Mouse (Mus musculus): ENCODE results near the gene Rps16. TPM values are rescaled to one million over a fixed set of nuclear protein-coding genes. Genes with fewer than 3 reads are reported as not detected.

Gene Rps16
- polyA plus RNA-seq, 1 experiment from 2014 or later, result 653 TPM

GRCm38 (mm10) chr7:28339213-28339917 is 11.1 kb upstream of the Rps16 start:
- 36% methylated on average over 19 of the region's 19 CpGs for WGBS (ENCODE audit: insufficient replicate concordance)
- peak; percentile 0; the same call in 1 of the 2 replicates for ATAC-seq
- H3K36me3 ChIP-seq (replicated peaks; ENCODE audit: insufficient read depth, low read length), result peaks cover 4% of the 10 kb centered on the region; the same call in 1 of the 2 replicates
- peak overlapping the region; percentile 87 for H3K4me2 ChIP-seq (ENCODE audit: low read depth, low read length)
- peak overlapping the region; percentile 90 for H3K4me3 ChIP-seq (ENCODE audit: low read depth, low read length)
- no peaks in the 10 kb centered on the region for H3K9me3 ChIP-seq (ENCODE audit: low read length)
- peak; percentile 57 for TF ChIP-seq CTCF (IDR thresholded peaks at IDR 0.05; ENCODE audit: low read depth)
- no peak for TF ChIP-seq EP300 (IDR thresholded peaks at IDR 0.05; ENCODE audit: low read depth)
- H3K9ac ChIP-seq (replicated peaks), result peak overlapping the region; percentile 96
- H3K27ac ChIP-seq (ENCODE audit: low read depth), result peak overlapping the region; percentile 89
- H3K4me1 ChIP-seq (ENCODE audit: insufficient read depth), result peaks cover 17% of the 10 kb centered on the region
- DNase-seq, result peak; percentile 65
- no peaks in the 10 kb centered on the region for H3K27me3 ChIP-seq (ENCODE audit: insufficient read depth, low read length)

DNA sequence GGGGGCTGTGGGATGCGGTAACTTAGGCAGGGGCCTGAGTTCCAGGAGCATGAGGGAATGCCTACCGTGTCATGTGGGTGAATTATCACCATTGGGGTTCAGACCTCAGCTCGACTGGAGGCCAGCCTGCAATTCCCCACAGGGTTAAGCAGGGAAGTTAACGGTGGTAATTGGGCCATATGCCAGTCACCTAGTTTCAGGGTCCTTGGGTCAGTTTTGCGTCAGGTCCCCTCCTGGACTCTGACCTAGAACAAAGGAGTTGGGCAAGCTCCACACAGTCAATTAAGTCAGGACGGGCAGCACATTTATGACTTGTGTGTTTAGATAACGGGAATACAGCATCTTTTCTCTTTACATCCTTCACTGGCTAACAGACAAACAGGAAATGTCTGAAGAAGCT is 9.1 kb upstream of the Rps16 start:
- peak; percentile 65 for DNase-seq
- 35% methylated on average over 7 of the region's 7 CpGs for WGBS (ENCODE audit: insufficient replicate concordance)

DNA sequence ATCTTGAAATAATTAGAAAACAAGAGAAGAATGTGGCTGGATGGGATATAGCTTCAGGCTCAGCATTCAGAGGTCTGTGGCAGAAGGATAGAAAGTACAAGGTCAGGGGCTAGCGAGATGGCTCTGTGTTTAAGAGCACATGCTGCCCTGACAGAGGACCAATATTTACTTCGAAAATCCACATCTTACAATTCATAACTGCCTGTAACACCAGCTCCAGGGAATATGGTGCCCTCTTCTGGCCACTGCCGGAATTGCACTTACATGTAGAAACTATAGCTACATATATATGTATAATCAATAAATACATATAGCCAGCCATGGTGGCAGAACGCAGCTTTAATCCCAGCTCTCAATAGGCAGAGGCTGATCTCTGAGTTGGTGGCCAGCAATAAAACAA is 5.8 kb upstream of the Rps16 start:
- 3% methylated on average over 4 of the region's 4 CpGs for WGBS (ENCODE audit: insufficient replicate concordance)

More for the DNA sequence above, 9.1 kb upstream of the Rps16 start:
- peak; percentile 48 for ATAC-seq
- peak; percentile 65; the same call in 1 of the 2 replicates for TF ChIP-seq EP300 (IDR thresholded peaks at IDR 0.05; ENCODE audit: low read depth)
- TF ChIP-seq CTCF (IDR thresholded peaks at IDR 0.05; ENCODE audit: low read depth), result no peak
- Histone ChIP-seq H3K9ac (replicated peaks) (no peak overlapping the region), H3K27me3 (ENCODE audit: insufficient read depth, low read length) (no peaks in the 10 kb centered on the region), H3K9me3 (ENCODE audit: low read length) (no peaks in the 10 kb centered on the region), H3K4me3 (ENCODE audit: low read depth, low read length) (no peak overlapping the region), H3K4me1 (ENCODE audit: insufficient read depth) (peaks cover 17% of the 10 kb centered on the region), H3K27ac (ENCODE audit: low read depth) (peak overlapping the region; percentile 81), H3K4me2 (ENCODE audit: low read depth, low read length) (peak overlapping the region; percentile 29), H3K36me3 (replicated peaks; ENCODE audit: insufficient read depth, low read length) (no peaks in the 10 kb centered on the region)

GRCm38 (mm10) chr7:28347746-28348145 is 2.7 kb upstream of the Rps16 start:
- H3K27ac ChIP-seq (ENCODE audit: low read depth), result peak overlapping the region; percentile 74
- peaks cover 18% of the 10 kb centered on the region for H3K4me1 ChIP-seq (ENCODE audit: insufficient read depth)
- DNase-seq, result peak; percentile 78

More for the DNA sequence above, 5.8 kb upstream of the Rps16 start:
- Histone ChIP-seq H3K4me3 (ENCODE audit: low read depth, low read length) (no peak overlapping the region), H3K4me2 (ENCODE audit: low read depth, low read length) (no peak overlapping the region), H3K27me3 (ENCODE audit: insufficient read depth, low read length) (no peaks in the 10 kb centered on the region), H3K27ac (ENCODE audit: low read depth) (no peak overlapping the region), H3K9me3 (ENCODE audit: low read length) (no peaks in the 10 kb centered on the region), H3K4me1 (ENCODE audit: insufficient read depth) (peaks cover 14% of the 10 kb centered on the region), H3K36me3 (replicated peaks; ENCODE audit: insufficient read depth, low read length) (no peaks in the 10 kb centered on the region), H3K9ac (replicated peaks) (no peak overlapping the region)
- ATAC-seq (no peak), DNase-seq (peak; percentile 88)
- TF ChIP-seq CTCF (IDR thresholded peaks at IDR 0.05; ENCODE audit: low read depth) (peak; percentile 95), EP300 (IDR thresholded peaks at IDR 0.05; ENCODE audit: low read depth) (no peak)

DNA sequence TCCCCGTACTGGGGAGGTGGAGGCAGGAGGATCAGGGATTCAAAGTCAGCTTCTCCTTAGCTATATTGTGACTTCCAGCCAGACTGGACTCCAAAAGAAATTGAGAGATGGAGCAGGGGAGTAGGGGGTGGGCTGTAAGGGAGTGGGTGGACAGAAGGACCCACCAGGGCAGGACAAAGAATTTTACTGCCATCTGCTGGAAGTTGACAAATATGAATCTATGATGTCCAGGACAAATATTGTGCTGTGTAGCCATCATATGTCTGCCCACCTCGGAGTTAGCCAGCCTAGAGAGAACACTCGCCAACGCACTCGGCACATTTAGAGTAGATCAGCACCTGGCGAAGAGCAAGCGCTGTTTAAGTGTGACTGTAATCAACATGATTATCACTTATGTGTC is 1.9 kb upstream of the Rps16 start:
- TF ChIP-seq CTCF (IDR thresholded peaks at IDR 0.05; ENCODE audit: low read depth) (peak; percentile 39), EP300 (IDR thresholded peaks at IDR 0.05; ENCODE audit: low read depth) (no peak)
- WGBS (ENCODE audit: insufficient replicate concordance), result 82% methylated on average over 7 of the region's 7 CpGs
- H3K27ac ChIP-seq (ENCODE audit: low read depth), result peak overlapping the region; percentile 74; the same call in 1 of the 2 replicates

More at GRCm38 (mm10) chr7:28347746-28348145, 2.7 kb upstream of the Rps16 start:
- no peak for TF ChIP-seq EP300 (IDR thresholded peaks at IDR 0.05; ENCODE audit: low read depth)
- TF ChIP-seq CTCF (IDR thresholded peaks at IDR 0.05; ENCODE audit: low read depth), result no peak
- peak; percentile 35 for ATAC-seq
- Histone ChIP-seq H3K27me3 (ENCODE audit: insufficient read depth, low read length) (no peaks in the 10 kb centered on the region), H3K9ac (replicated peaks) (no peak overlapping the region), H3K4me2 (ENCODE audit: low read depth, low read length) (no peak overlapping the region), H3K9me3 (ENCODE audit: low read length) (no peaks in the 10 kb centered on the region), H3K4me3 (ENCODE audit: low read depth, low read length) (no peak overlapping the region), H3K36me3 (replicated peaks; ENCODE audit: insufficient read depth, low read length) (peaks cover 6% of the 10 kb centered on the region; the same call in 1 of the 2 replicates)
- 37% methylated on average over 3 of the region's 3 CpGs for WGBS (ENCODE audit: insufficient replicate concordance)

DNA sequence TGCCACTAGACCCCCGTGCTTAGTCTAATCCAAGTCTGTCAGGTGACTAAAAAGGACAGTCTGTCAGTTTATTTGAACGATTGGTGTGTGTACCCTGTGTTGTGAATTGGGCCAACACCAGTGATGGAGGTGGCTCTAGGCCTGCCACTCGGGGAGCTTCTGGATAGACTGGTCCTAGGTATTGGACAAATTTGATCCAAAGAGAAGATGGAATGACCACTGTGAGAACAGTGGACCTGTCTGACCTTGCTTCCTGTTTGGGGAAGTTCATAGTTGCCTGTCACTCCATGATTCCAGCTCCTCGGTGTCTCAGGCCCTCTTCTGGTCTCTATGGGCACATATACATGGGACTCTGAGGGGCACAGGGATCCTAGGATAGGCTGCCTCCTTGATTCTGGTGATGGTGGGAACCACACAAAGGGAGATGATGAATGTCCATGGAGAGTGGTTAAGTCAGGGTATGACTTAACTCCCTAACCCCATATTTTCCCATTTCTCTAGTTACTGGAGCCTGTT is 1.3 kb downstream of the Rps16 start:
- 7% methylated on average over 4 of the region's 4 CpGs for WGBS (ENCODE audit: insufficient replicate concordance)
- peak overlapping the region; percentile 85 for H3K4me2 ChIP-seq (ENCODE audit: low read depth, low read length)
- no peak for DNase-seq
- no peaks in the 10 kb centered on the region for H3K9me3 ChIP-seq (ENCODE audit: low read length)
- H3K36me3 ChIP-seq (replicated peaks; ENCODE audit: insufficient read depth, low read length), result peaks cover 23% of the 10 kb centered on the region
- TF ChIP-seq CTCF (IDR thresholded peaks at IDR 0.05; ENCODE audit: low read depth) (no peak), EP300 (IDR thresholded peaks at IDR 0.05; ENCODE audit: low read depth) (no peak)
- peak overlapping the region; percentile 88 for H3K9ac ChIP-seq (replicated peaks)
- peaks cover 19% of the 10 kb centered on the region for H3K4me1 ChIP-seq (ENCODE audit: insufficient read depth)
- no peak overlapping the region for H3K27ac ChIP-seq (ENCODE audit: low read depth)
- H3K4me3 ChIP-seq (ENCODE audit: low read depth, low read length), result peak overlapping the region; percentile 82
- H3K27me3 ChIP-seq (ENCODE audit: insufficient read depth, low read length), result no peaks in the 10 kb centered on the region
- ATAC-seq, result no peak

More for the DNA sequence above, 1.9 kb upstream of the Rps16 start:
- no peaks in the 10 kb centered on the region for H3K9me3 ChIP-seq (ENCODE audit: low read length)
- H3K27me3 ChIP-seq (ENCODE audit: insufficient read depth, low read length), result no peaks in the 10 kb centered on the region
- ATAC-seq (no peak), DNase-seq (no peak)
- no peak overlapping the region for H3K4me2 ChIP-seq (ENCODE audit: low read depth, low read length)
- H3K4me3 ChIP-seq (ENCODE audit: low read depth, low read length), result no peak overlapping the region
- H3K9ac ChIP-seq (replicated peaks), result no peak overlapping the region
- H3K36me3 ChIP-seq (replicated peaks; ENCODE audit: insufficient read depth, low read length), result peaks cover 15% of the 10 kb centered on the region
- peaks cover 18% of the 10 kb centered on the region for H3K4me1 ChIP-seq (ENCODE audit: insufficient read depth)

Data from liver, postnatal 0 days (tissue).